Mouse (Mus musculus): ENCODE data around the gene Slc12a3. TPM values are rescaled to one million over a fixed set of nuclear protein-coding genes. Genes with fewer than 3 reads are reported as not detected.
"Not testable (repeated sequence)": the region's sequence is repeated elsewhere in the genome, so short reads cannot be mapped to it uniquely, and the experiment has no call there.

Slc12a3 gene
- total and polyA plus RNA-seq, 3 experiments: 0.16 to 0.39 (median 0.39) TPM

DNA sequence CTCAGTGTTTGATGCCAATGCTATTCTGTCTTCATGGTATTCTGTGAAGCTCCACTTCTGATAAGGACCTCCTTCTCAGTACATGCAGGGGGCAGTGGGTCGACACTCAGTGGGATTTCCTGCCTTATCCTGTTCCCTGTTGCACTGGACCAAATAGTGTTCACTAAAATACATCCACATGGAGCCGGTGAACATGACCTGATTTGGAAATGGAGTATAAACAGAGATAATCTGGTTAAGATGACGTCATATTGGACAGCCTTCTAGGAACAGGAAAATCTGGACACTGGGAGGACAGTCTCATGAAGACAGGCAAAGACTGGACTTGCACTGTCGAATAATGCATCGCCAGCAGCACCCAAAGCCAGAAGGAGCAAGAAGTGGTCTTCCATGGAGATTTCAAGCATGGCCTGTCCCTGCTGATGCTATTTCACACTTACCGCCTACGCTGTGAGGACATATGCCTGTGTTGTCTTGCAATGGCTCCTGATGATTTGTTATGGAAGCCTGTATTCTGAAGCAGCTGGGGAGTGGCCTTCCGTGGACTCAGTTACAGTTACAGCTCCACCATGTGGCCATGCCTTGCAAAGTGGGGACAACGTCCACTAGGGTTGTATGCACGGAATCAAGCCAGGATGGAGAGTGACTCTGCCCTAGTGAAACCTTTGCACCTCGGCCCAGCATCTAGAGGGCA lies 68.1 kb downstream of the Slc12a3 start:
- Histone ChIP-seq H3K27me3 (ENCODE audit: control insufficient read depth, insufficient read depth, low read length) (no peaks in the 10 kb centered on the region), H3K36me3 (ENCODE audit: control insufficient read depth, insufficient read depth, low read length) (peaks cover 24% of the 10 kb centered on the region), H3K4me3 (no peak overlapping the region), H3K79me2 (replicated peaks; ENCODE audit: control insufficient read depth, insufficient read depth, low read length) (no peaks in the 10 kb centered on the region), H3K4me1 (ENCODE audit: control insufficient read depth, insufficient read depth, low read length) (peaks cover 5% of the 10 kb centered on the region), H3K27ac (no peak overlapping the region; the same call in 1 of the 2 replicates), H3K9ac (ENCODE audit: low read depth, low read length) (no peak overlapping the region)
- intact Hi-C loops (cut with DNase I): loop anchor here (1.0 to 5.0 kb wide), 3 partner anchors 54 to 90 kb away; no protein-coding TSS in a partner anchor
- 34% methylated on average over 11 of the region's 11 CpGs for WGBS
- peak; percentile 66 to 67 for DNase-seq
- TF ChIP-seq EP300 (IDR thresholded peaks at IDR 0.05; ENCODE audit: insufficient read depth, low read depth, low read length) (peak; percentile 97), POLR2A (IDR thresholded peaks at IDR 0.05; ENCODE audit: insufficient read depth, low read depth, low read length) (peak; percentile 59; the same call in 1 of the 2 replicates), CTCF (IDR thresholded peaks at IDR 0.05) (peak; percentile 83)

DNA sequence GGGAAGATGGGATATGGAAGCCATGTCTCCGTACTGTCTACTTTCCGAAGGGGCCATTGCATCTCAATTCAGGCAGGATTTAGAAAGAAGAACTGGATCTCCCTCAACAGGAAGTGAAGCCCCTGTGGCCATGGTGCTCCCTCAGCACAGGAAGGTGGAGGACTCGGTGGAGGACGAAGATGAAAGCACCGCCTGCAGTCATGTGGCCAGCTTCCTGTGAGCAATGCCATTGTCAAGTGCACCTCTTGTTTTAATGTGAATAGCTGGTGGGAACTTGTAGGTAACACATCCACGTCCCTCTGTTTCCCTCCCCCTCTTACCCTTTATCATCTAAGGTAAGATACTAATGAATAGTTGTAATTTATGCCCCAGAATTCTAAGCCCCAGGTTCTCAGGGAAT lies 69.6 kb downstream of the Slc12a3 start:
- intact Hi-C loops (cut with DNase I): loop anchor here (5.0 kb wide), 1 partner anchor 89 kb away; no protein-coding TSS in a partner anchor
- H3K4me3 ChIP-seq: no peak overlapping the region
- no peak for DNase-seq
- peaks cover 5% of the 10 kb centered on the region for H3K4me1 ChIP-seq (ENCODE audit: control insufficient read depth, insufficient read depth, low read length)
- H3K79me2 ChIP-seq (replicated peaks; ENCODE audit: control insufficient read depth, insufficient read depth, low read length): no peaks in the 10 kb centered on the region
- no peaks in the 10 kb centered on the region for H3K27me3 ChIP-seq (ENCODE audit: control insufficient read depth, insufficient read depth, low read length)
- H3K27ac ChIP-seq: no peak overlapping the region
- H3K9ac ChIP-seq (ENCODE audit: low read depth, low read length): no peak overlapping the region
- peaks cover 12% of the 10 kb centered on the region for H3K36me3 ChIP-seq (ENCODE audit: control insufficient read depth, insufficient read depth, low read length)
- 58% methylated on average over 6 of the region's 6 CpGs for WGBS
- no peak for TF ChIP-seq CTCF (IDR thresholded peaks at IDR 0.05)
- TF ChIP-seq POLR2A (IDR thresholded peaks at IDR 0.05; ENCODE audit: insufficient read depth, low read depth, low read length): no peak
- TF ChIP-seq EP300 (IDR thresholded peaks at IDR 0.05; ENCODE audit: insufficient read depth, low read depth, low read length): no peak

- 57% methylated on average over 3 of the region's 3 CpGs for WGBS
- intact Hi-C loops (cut with DNase I): loop anchor here (5.0 kb wide), 1 partner anchor 88 kb away; no protein-coding TSS in a partner anchor
Measured at GRCm38 (mm10) chr8:94399361-94399953, 70.5 kb downstream of the Slc12a3 start.

GRCm38 (mm10) chr8:94399957-94400356 lies 71.0 kb downstream of the Slc12a3 start:
- peak; percentile 35 for TF ChIP-seq CTCF (IDR thresholded peaks at IDR 0.05)
- H3K9ac ChIP-seq (ENCODE audit: low read depth, low read length); H3K36me3 ChIP-seq (ENCODE audit: control insufficient read depth, insufficient read depth, low read length); DNase-seq; H3K4me3 ChIP-seq; H3K27ac ChIP-seq; H3K27me3 ChIP-seq (ENCODE audit: control insufficient read depth, insufficient read depth, low read length); H3K79me2 ChIP-seq (replicated peaks; ENCODE audit: control insufficient read depth, insufficient read depth, low read length); H3K4me1 ChIP-seq (ENCODE audit: control insufficient read depth, insufficient read depth, low read length): not testable (repeated sequence)
- intact Hi-C loops (cut with DNase I): loop anchor here (5.0 kb wide), 1 partner anchor 87 kb away; no protein-coding TSS in a partner anchor
- 62% methylated on average over 2 of the region's 2 CpGs for WGBS

More at GRCm38 (mm10) chr8:94399361-94399953, 70.5 kb downstream of the Slc12a3 start:
- Histone ChIP-seq H3K27ac (no peak overlapping the region), H3K9ac (ENCODE audit: low read depth, low read length) (no peak overlapping the region), H3K4me1 (ENCODE audit: control insufficient read depth, insufficient read depth, low read length) (peaks cover 5% of the 10 kb centered on the region), H3K27me3 (ENCODE audit: control insufficient read depth, insufficient read depth, low read length) (no peaks in the 10 kb centered on the region), H3K79me2 (replicated peaks; ENCODE audit: control insufficient read depth, insufficient read depth, low read length) (no peaks in the 10 kb centered on the region), H3K4me3 (no peak overlapping the region), H3K36me3 (ENCODE audit: control insufficient read depth, insufficient read depth, low read length) (peaks cover 9% of the 10 kb centered on the region)
- no peak for TF ChIP-seq CTCF (IDR thresholded peaks at IDR 0.05)
- TF ChIP-seq EP300 (IDR thresholded peaks at IDR 0.05; ENCODE audit: insufficient read depth, low read depth, low read length): no peak
- DNase-seq: no peak

- Histone ChIP-seq H3K79me2 (replicated peaks; ENCODE audit: control insufficient read depth, insufficient read depth, low read length) (no peaks in the 10 kb centered on the region), H3K4me1 (ENCODE audit: control insufficient read depth, insufficient read depth, low read length) (no peaks in the 10 kb centered on the region), H3K9ac (ENCODE audit: low read depth, low read length) (no peak overlapping the region), H3K27me3 (ENCODE audit: control insufficient read depth, insufficient read depth, low read length) (no peaks in the 10 kb centered on the region), H3K4me3 (no peak overlapping the region), H3K27ac (no peak overlapping the region), H3K36me3 (ENCODE audit: control insufficient read depth, insufficient read depth, low read length) (no peaks in the 10 kb centered on the region)
- no peak for TF ChIP-seq EP300 (IDR thresholded peaks at IDR 0.05; ENCODE audit: insufficient read depth, low read depth, low read length)
- TF ChIP-seq CTCF (IDR thresholded peaks at IDR 0.05): no peak
- no peak for TF ChIP-seq POLR2A (IDR thresholded peaks at IDR 0.05; ENCODE audit: insufficient read depth, low read depth, low read length)
- intact Hi-C loops (cut with DNase I): no loop called here
- DNase-seq: no peak
- WGBS: 28% methylated on average over 8 of the region's 8 CpGs
Measured at GRCm38 (mm10) chr8:94408443-94409080, 79.6 kb downstream of the Slc12a3 start.

DNA sequence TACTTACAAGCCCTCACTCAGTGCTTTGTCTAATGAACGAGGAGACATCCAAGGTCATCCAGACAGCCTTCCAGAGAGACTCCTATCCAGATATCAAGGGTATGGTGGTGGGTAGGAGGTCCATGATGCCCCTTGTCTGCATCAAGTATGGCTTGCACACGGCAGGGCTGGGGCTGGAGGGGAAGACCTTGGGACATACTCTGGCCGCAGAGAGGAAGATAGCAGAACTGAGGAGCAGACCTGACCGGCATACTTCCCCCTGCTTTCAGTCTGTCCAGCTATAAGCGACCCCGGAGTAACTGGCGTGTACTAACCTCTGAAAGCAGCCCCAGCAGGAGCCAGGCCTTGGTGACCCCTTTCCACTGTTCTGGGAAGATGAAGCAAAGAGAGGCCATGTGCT lies 80.5 kb downstream of the Slc12a3 start:
- no peak overlapping the region for H3K9ac ChIP-seq (ENCODE audit: low read depth, low read length)
- H3K27me3 ChIP-seq (ENCODE audit: control insufficient read depth, insufficient read depth, low read length): no peaks in the 10 kb centered on the region
- H3K79me2 ChIP-seq (replicated peaks; ENCODE audit: control insufficient read depth, insufficient read depth, low read length): no peaks in the 10 kb centered on the region
- no peak overlapping the region for H3K27ac ChIP-seq
- no peaks in the 10 kb centered on the region for H3K4me1 ChIP-seq (ENCODE audit: control insufficient read depth, insufficient read depth, low read length)
- 86% methylated on average over 7 of the region's 7 CpGs for WGBS
- no peak for TF ChIP-seq EP300 (IDR thresholded peaks at IDR 0.05; ENCODE audit: insufficient read depth, low read depth, low read length)
- TF ChIP-seq CTCF (IDR thresholded peaks at IDR 0.05): no peak
- TF ChIP-seq POLR2A (IDR thresholded peaks at IDR 0.05; ENCODE audit: insufficient read depth, low read depth, low read length): no peak
- intact Hi-C loops (cut with DNase I): no loop called here
- no peak for DNase-seq
- H3K36me3 ChIP-seq (ENCODE audit: control insufficient read depth, insufficient read depth, low read length): no peaks in the 10 kb centered on the region
- H3K4me3 ChIP-seq: no peak overlapping the region
